Mouse (Mus musculus): ENCODE results near the gene Magi1. TPM values are rescaled to one million over a fixed set of nuclear protein-coding genes. Genes with fewer than 3 reads are reported as not detected.

Magi1 gene
- polyA plus RNA-seq, 1 experiment from 2014 or later, result 25.4 TPM

DNA sequence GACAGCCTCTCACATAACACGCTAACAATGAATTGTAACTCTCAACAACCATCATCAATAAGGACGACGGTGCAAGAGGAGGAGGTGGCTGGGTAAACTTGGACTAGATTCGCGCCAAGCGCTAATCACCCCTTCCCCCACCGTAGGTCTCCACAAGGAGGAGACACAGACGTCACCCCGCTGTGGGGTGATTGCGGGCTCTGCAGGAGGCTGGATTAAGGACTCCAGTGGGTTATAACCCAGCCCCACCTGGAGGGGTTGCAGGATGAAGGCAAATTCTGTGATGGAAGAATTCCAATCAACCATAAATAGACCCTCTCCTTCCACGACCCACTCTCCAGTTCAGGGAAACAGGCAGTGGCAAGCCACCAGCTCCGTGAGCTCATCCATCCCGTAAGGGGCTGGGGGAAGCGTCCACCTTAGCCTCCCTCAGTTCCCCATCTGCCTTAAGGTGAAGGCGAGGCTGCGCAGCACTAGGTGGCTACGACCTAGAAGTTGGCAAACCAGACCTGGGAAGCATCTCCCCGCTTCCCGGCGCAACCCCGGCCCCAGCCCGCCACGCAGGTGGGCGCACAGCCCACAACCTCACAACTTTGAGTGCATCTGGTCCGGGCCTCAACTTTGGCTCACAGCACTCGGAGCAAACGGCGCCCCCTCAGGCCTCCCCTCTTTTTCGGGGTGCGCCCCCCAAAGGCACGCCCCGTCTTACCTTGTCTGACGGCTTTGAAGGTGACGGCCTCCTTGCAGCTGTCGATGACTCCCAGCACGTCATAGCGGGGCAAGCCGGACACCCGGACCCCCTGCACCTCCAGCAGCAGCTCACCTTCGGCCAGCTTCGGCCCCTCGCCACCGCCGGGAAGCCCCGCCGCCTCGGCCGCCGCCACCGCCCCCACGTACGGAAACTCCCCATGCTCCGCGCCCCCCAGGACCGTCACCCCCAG is 1.1 kb downstream of the Magi1 start:
- peak overlapping the region; percentile 96 for H3K4me2 ChIP-seq (replicated peaks)
- peaks cover 22% of the 10 kb centered on the region for H3K4me1 ChIP-seq
- ATAC-seq (ENCODE audit: low FRiP score, low read depth), result 0 out of 2 replicates have a peak, but pooled peaks have one; percentile 8
- H3K9me3 ChIP-seq, result no peaks in the 10 kb centered on the region
- H3K9ac ChIP-seq, result peak overlapping the region; percentile 76
- under 1% methylated on average over 55 of the region's 55 CpGs for WGBS
- no peaks in the 10 kb centered on the region for H3K27me3 ChIP-seq (replicated peaks)
- no peaks in the 10 kb centered on the region for H3K36me3 ChIP-seq
- H3K4me3 ChIP-seq, result peak overlapping the region; percentile 71
- 0 out of 2 replicates have a peak overlapping the region, but pooled peaks have one; percentile 57 for H3K27ac ChIP-seq

DNA sequence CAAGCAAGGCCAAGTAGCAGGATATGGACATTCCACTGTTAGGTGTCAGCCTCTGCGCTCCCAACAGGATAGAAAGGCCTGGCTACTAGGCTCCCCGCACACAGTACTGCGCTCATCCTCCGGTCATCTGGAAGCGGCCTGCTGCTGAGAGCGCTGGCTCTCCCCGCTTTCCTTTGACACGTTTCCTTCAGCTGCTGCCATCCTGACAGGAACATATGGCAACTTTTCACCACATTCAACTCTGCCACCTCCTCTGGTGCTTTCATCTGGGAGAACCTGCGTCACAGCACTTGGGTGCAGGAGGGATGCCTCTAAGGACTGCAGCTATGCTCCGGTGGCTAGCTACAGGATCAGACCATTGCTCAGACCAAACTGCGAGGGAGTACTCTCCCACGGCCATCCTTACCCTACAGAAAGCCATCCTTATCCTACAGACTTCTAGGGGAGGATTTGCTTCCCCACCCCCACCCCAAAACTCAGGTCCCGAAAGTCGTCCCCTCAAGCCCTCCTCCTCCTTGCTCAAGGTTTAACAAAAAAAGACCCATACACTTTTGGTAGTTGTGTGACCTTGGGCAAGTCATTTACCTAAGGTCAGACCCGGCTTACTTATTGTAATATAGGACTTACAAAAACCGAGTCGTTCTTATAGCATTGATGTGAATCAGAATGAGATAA is 2.0 kb downstream of the Magi1 start:
- Histone ChIP-seq H3K4me3 (peak overlapping the region; percentile 71), H3K9me3 (no peaks in the 10 kb centered on the region), H3K27me3 (replicated peaks) (no peaks in the 10 kb centered on the region), H3K36me3 (no peaks in the 10 kb centered on the region), H3K4me2 (replicated peaks) (peak overlapping the region; percentile 96), H3K27ac (no peak overlapping the region), H3K9ac (peak overlapping the region; percentile 19; the same call in 1 of the 2 replicates), H3K4me1 (peaks cover 22% of the 10 kb centered on the region)
- WGBS, result 7% methylated on average over 17 of the region's 17 CpGs
- ATAC-seq (ENCODE audit: low FRiP score, low read depth), result no peak

DNA sequence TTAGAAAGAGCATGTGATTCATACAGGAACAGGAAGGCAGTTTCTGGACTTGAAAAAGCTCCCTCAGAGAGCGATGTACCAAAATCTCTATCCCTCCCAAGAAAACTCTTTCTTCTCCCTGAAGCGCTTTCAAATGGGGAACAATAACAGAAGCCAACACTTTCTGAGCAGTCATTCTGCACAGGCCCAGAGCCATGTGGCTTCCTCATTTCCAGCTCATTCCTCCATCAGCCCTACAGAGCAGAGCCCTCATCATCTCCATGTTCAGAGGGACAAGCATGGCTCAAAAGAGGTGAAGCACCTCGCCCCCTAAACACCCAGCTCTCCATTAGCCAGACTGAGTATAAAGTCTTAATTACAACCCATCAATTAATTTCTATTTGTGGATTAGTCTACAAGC is 9.8 kb downstream of the Magi1 start:
- H3K9ac ChIP-seq, result no peak overlapping the region
- no peaks in the 10 kb centered on the region for H3K9me3 ChIP-seq
- no peaks in the 10 kb centered on the region for H3K27me3 ChIP-seq (replicated peaks)
- 97% methylated on average over 3 of the region's 3 CpGs for WGBS
- no peak overlapping the region for H3K4me2 ChIP-seq (replicated peaks)
- no peaks in the 10 kb centered on the region for H3K4me1 ChIP-seq
- H3K4me3 ChIP-seq, result no peak overlapping the region
- ATAC-seq (ENCODE audit: low FRiP score, low read depth), result no peak
- no peak overlapping the region for H3K27ac ChIP-seq
- H3K36me3 ChIP-seq, result no peaks in the 10 kb centered on the region

DNA sequence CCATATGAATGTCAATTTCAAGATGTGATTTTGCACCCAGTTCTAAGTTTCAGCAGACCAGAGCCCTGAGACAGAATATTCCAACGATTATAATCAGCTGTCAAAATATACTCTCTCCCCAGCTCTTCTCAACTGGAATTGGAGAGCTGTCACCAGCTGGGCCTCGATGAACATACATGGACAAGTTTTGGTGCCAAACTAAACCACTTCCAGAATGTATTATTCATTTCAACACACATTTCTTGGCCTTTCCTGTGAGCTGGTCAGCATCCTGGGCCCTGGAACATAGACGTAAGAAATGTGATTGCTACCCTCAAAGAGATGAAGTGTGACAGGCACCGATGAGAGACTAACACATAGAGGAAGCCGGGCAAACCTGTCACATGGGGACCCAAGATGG is 13.7 kb downstream of the Magi1 start:
- Histone ChIP-seq H3K27me3 (replicated peaks) (no peaks in the 10 kb centered on the region), H3K4me1 (no peaks in the 10 kb centered on the region), H3K9ac (no peak overlapping the region), H3K9me3 (no peaks in the 10 kb centered on the region), H3K27ac (no peak overlapping the region), H3K36me3 (no peaks in the 10 kb centered on the region), H3K4me3 (no peak overlapping the region), H3K4me2 (replicated peaks) (no peak overlapping the region)
- no peak for ATAC-seq (ENCODE audit: low FRiP score, low read depth)
- WGBS, result 88% methylated on average over 5 of the region's 5 CpGs

DNA sequence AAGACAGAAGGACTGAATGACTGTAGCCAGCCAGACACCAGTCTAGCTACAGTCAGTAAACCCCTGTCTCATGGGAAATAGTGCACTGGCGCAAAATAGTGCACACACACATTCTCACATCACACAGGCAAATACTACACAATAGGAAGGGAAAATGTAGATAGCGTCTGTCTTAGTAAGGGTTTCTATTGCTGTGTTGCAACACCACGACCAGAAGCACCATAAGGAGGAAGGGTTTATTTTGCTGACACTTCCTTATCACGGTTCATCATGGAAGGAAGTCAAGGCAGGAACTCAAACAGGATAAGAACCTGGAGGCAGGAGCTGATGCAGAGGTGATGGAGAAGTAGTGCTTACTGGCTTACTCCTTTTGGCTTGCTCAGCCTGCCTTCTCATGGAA is 14.5 kb downstream of the Magi1 start:
- no peak for ATAC-seq (ENCODE audit: low FRiP score, low read depth)
- no peak overlapping the region for H3K9ac ChIP-seq
- no peaks in the 10 kb centered on the region for H3K4me1 ChIP-seq
- H3K27ac ChIP-seq, result no peak overlapping the region
- H3K4me3 ChIP-seq, result no peak overlapping the region
- 93% methylated on average over 4 of the region's 4 CpGs for WGBS
- H3K27me3 ChIP-seq (replicated peaks), result no peaks in the 10 kb centered on the region
- H3K4me2 ChIP-seq (replicated peaks), result no peak overlapping the region
- H3K36me3 ChIP-seq, result no peaks in the 10 kb centered on the region
- H3K9me3 ChIP-seq, result no peaks in the 10 kb centered on the region

DNA sequence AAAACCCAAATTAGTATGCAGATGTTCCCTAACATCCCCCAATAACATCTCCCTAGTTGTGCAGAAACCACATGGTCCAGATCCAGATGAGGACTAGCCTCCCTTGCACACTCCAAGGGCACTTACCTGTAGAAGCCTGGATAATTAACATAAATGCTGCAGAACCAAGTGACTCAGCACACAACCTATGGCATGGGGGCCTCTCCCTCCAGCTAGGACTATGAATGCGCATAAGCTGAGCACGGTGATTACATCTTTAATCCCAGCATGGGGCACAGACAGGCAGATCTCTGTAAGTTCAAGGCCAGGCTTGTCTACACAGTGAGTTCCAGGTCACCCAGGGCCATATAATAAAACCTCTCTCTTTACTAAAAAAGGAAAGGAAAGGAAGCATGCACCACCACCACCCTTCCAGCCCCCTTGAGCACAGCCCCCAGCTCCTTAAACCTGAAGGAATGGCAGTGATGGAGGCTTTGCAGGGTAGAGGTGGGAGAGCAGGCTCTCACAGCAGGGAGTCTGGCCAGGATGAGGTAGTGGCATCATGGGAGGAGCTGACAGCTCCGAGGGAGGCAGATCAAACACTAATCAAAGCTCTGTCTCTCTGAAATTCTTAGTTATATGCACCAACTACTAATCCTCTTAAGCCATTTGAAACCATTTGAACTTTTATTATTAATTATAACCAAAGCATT is 18.3 kb downstream of the Magi1 start:
- Histone ChIP-seq H3K36me3 (no peaks in the 10 kb centered on the region), H3K9me3 (no peaks in the 10 kb centered on the region), H3K4me3 (no peak overlapping the region), H3K9ac (no peak overlapping the region), H3K4me1 (no peaks in the 10 kb centered on the region), H3K27ac (no peak overlapping the region), H3K27me3 (replicated peaks) (no peaks in the 10 kb centered on the region), H3K4me2 (replicated peaks) (no peak overlapping the region)
- ATAC-seq (ENCODE audit: low FRiP score, low read depth), result no peak
- whole genome bisulfite sequencing, result 64% methylated on average over 3 of the region's 3 CpGs

DNA sequence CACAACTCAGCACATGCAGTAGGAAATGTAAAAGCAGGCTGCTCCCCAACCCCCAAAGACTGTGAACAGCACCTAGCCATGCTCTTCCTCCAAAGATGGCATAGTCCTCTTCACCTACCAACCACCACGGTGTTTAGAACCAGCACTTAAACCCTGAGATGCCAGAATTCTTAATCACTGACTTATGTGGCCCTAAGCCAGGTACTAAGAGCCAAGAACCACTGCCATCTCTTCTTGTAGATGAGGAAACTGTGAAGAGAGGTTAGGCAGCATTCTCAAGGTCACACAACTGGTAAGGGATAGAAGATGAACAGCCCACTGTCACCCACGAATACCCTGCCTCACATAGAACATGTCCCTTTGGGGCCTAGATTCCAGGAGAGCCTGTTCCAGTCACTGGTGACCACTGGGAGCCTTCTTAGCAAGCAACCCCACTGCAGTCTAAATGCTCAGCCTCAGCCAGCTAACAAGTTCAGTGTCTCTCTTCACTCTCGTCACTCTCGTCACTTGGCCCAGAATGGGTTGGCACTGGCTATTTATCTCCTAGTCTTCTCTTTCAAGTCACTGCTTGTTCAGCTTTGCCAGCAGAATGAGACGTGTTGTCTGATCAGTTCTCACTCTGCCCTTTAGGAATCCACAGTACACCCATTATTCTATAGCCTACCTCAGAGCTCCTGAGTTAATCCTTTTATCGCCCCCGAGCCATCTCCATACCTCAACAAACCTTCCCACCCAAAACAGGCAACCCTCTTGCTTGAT is 19.4 kb downstream of the Magi1 start:
- no peaks in the 10 kb centered on the region for H3K4me1 ChIP-seq
- no peak overlapping the region for H3K27ac ChIP-seq
- no peak overlapping the region for H3K4me3 ChIP-seq
- no peaks in the 10 kb centered on the region for H3K9me3 ChIP-seq
- ATAC-seq (ENCODE audit: low FRiP score, low read depth), result no peak
- no peaks in the 10 kb centered on the region for H3K27me3 ChIP-seq (replicated peaks)
- no peaks in the 10 kb centered on the region for H3K36me3 ChIP-seq
- WGBS, result 81% methylated on average over 7 of the region's 7 CpGs
- H3K4me2 ChIP-seq (replicated peaks), result no peak overlapping the region
- H3K9ac ChIP-seq, result no peak overlapping the region

DNA sequence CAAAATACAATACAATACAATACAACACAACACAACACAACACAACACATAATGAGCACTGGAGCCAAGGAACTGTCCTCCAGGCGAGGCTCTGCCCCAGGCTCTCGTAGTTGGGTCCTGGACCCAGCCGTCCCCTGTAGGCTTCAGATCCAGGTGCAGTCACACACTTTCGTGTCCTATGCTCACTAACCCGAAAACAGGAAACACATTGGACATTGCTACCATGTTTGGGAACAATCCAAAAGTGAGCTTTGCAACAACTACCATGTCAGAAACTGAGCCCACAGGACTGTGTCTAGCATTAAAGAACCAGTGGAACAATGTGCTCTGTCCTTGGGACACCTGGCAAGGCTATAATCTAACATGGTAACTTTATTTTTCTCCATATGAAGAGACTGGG is 22.9 kb downstream of the Magi1 start:
- H3K36me3 ChIP-seq, result no peaks in the 10 kb centered on the region
- WGBS, result 95% methylated on average over 5 of the region's 5 CpGs
- no peaks in the 10 kb centered on the region for H3K27me3 ChIP-seq (replicated peaks)
- H3K9ac ChIP-seq, result no peak overlapping the region
- no peaks in the 10 kb centered on the region for H3K9me3 ChIP-seq
- H3K4me3 ChIP-seq, result no peak overlapping the region
- ATAC-seq (ENCODE audit: low FRiP score, low read depth), result no peak
- no peak overlapping the region for H3K4me2 ChIP-seq (replicated peaks)
- H3K27ac ChIP-seq, result no peak overlapping the region
- 0 out of 2 replicates have a peak, but pooled peaks cover 4% of the 10 kb centered on the region for H3K4me1 ChIP-seq

DNA sequence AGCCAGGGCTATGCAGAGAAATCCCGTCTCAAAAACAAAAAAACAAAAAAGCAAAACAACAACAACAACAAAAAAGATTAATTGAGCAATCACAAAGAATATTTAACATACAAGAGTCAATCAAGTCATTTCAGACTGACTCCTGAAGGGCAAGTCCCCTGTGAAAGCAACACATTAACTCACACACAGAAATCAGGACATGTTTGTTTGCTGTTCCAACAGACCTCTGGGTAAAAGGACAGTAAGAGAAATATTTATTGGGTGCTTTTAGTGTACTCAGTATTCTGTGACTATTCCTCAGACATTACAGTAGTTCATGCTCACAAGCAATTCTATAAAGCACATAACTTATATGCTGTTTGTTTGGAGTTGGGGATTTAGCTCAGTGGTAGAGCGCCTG is 23.7 kb downstream of the Magi1 start:
- no peaks in the 10 kb centered on the region for H3K36me3 ChIP-seq
- 96% methylated on average over 2 of the region's 2 CpGs for WGBS
- no peaks in the 10 kb centered on the region for H3K27me3 ChIP-seq (replicated peaks)
- no peak overlapping the region for H3K27ac ChIP-seq
- no peak for ATAC-seq (ENCODE audit: low FRiP score, low read depth)
- 0 out of 2 replicates have a peak, but pooled peaks cover 4% of the 10 kb centered on the region for H3K4me1 ChIP-seq
- no peaks in the 10 kb centered on the region for H3K9me3 ChIP-seq
- no peak overlapping the region for H3K9ac ChIP-seq
- H3K4me3 ChIP-seq, result no peak overlapping the region
- no peak overlapping the region for H3K4me2 ChIP-seq (replicated peaks)

DNA sequence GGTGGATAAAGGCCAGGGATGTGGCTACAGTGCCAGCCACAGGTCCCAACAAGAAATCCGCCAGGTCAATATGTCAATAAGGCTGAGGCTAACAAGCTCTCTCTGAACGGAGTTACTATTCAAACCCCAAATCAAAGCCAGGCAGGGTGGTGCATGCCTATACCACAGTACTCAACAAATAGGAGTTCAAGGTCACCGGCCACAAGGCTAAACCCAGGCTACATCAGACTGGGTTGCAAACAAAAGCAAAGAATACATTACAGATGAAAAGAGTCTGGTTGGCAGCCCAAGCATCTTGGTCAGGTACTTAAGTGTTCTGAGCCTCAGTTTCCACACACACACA is 25.9 kb downstream of the Magi1 start:
- no peak for ATAC-seq (ENCODE audit: low FRiP score, low read depth)
- Histone ChIP-seq H3K9me3 (no peaks in the 10 kb centered on the region), H3K9ac (no peak overlapping the region), H3K4me3 (no peak overlapping the region), H3K27me3 (replicated peaks) (no peaks in the 10 kb centered on the region), H3K36me3 (no peaks in the 10 kb centered on the region), H3K4me1 (peaks cover 8% of the 10 kb centered on the region; the same call in 1 of the 2 replicates), H3K27ac (no peak overlapping the region), H3K4me2 (replicated peaks) (no peak overlapping the region)
- WGBS, result 71% methylated on average over 3 of the region's 3 CpGs

DNA sequence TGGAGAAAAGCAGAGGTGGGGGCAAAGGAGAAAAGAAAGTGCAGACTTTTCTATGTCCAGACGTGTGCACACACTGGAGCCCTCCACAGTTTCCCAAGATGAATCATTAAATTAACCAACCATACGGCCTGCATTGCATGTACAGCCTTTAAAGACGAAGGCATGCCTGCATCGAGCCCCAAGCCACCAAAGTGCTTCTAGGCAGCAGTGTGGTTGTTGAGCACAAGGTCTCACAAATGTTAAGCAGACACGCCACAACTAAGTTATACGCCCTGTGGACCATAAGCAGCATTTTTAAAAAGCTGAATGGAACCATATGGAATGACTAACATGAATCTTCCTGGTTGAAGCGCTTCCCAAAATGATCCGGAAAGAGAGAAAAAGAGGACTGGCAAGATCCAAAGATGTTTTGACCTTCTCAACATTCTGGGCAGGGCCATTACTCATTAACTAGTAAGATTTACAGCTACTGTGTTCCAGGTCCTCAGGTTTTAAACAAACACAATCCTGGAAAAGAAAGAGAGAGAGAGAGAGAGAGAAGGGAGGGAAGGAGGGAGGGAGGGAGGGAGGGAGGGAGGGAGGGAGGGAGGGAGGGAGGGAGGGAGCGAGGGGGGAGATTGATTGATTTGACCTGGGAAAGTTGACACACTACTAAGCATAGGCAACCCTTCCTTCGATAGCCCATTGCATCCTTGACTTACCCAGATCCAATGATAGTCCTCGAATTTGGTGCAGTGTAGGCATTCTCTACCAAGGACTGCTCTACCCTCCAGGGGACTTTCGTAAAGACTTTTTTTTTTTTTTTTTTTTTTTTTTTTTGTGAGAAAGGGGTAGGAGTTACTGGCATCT is 26.5 kb downstream of the Magi1 start:
- no peak overlapping the region for H3K4me2 ChIP-seq (replicated peaks)
- H3K27ac ChIP-seq, result no peak overlapping the region
- no peak overlapping the region for H3K9ac ChIP-seq
- H3K36me3 ChIP-seq, result no peaks in the 10 kb centered on the region
- no peaks in the 10 kb centered on the region for H3K9me3 ChIP-seq
- H3K4me1 ChIP-seq, result peaks cover 8% of the 10 kb centered on the region; the same call in 1 of the 2 replicates
- H3K4me3 ChIP-seq, result no peak overlapping the region
- H3K27me3 ChIP-seq (replicated peaks), result no peaks in the 10 kb centered on the region
- ATAC-seq (ENCODE audit: low FRiP score, low read depth), result no peak
- WGBS, result 60% methylated on average over 12 of the region's 12 CpGs

Measured in neural tube, embryonic 12.5 days (tissue).